Mouse (Mus musculus) limb, embryonic 11.5 days (tissue): ENCODE results near the gene Ifnl2. TPM values are rescaled to one million over a fixed set of nuclear protein-coding genes. Genes with fewer than 3 reads are reported as not detected.

Experiments used
- ATAC-seq: fragments of 200-750 bp; cut with Nextera tagmentation; 2 replicates; pipeline ENCODE4 v1.8.0; 2017; ENCODE audit warnings: low read depth; ENCODE audit not compliant: insufficient number of reproducible peaks, low FRiP score, low TSS enrichment
- DNase-seq: peaks from one replicate; pipeline ENCODE4 v3.0.0-alpha.2; 2015; ENCODE audit warnings: low spot score
- H3K27ac ChIP-seq: fragments of 300-500 bp; sonication (generic); replicated peaks from 2 replicates; pipeline ENCODE4 v1.5.1; 2014; ENCODE audit warnings: low read depth, mild to moderate bottlenecking, low read length
- H3K27me3 ChIP-seq: fragments of 300-500 bp; sonication (generic); 2 replicates; pipeline ENCODE4 v1.6.1; 2014; ENCODE audit warnings: mild to moderate bottlenecking, low read length, mixed read lengths; ENCODE audit not compliant: control insufficient read depth, insufficient read depth
- H3K36me3 ChIP-seq: fragments of 300-500 bp; sonication (generic); 2 replicates; pipeline ENCODE4 v1.6.1; 2014; ENCODE audit warnings: mild to moderate bottlenecking, low read length, moderate library complexity, mixed read lengths; ENCODE audit not compliant: control insufficient read depth, insufficient read depth
- H3K4me1 ChIP-seq: fragments of 300-500 bp; sonication (generic); 2 replicates; pipeline ENCODE4 v1.6.1; 2014; ENCODE audit warnings: low read length, mixed read lengths; ENCODE audit not compliant: control insufficient read depth, insufficient read depth
- H3K4me2 ChIP-seq: fragments of 300-500 bp; sonication (generic); 2 replicates; pipeline ENCODE4 v1.6.1; 2014; ENCODE audit warnings: low read depth, mild to moderate bottlenecking, moderate library complexity; ENCODE audit not compliant: severe bottlenecking
- H3K4me3 ChIP-seq: fragments of 300-500 bp; sonication (generic); 2 replicates; pipeline ENCODE4 v1.5.1; 2014; ENCODE audit warnings: low read depth, low read length
- H3K9ac ChIP-seq: fragments of 300-500 bp; sonication (generic); 2 replicates; pipeline ENCODE4 v1.6.1; 2014; ENCODE audit warnings: mild to moderate bottlenecking, low read length
- H3K9me3 ChIP-seq: fragments of 300-500 bp; sonication (generic); 2 replicates; pipeline ENCODE4 v1.6.1; 2016; ENCODE audit warnings: low read length; ENCODE audit not compliant: control insufficient read depth
- WGBS: fragments of 180-500 bp; shearing (Covaris S2); extraction: QIAGEN DNeasy Blood & Tissue Kit; methylation state at CpG from one replicate; pipeline ENCODE4 v1.1.7; 2014; 5-methylcytosine and 5-hydroxymethylcytosine counted together
- polyA plus RNA-seq: library from polyadenylated mRNA; unstranded; fragments of >200 nt; fragmentation: Nextera tagmentation; extraction: Ambion mirVana; gene quantifications from 2 replicates; pipeline ENCODE4 v1.2.1, GENCODE M21; 2014

The Ifnl2 gene
- polyA plus RNA-seq, 1 experiment from 2014 or later: not detected

GRCm38 (mm10) chr7:28484192-28484591 lies 26.1 kb downstream of the Ifnl2 start:
- no peak overlapping the region for H3K4me2 ChIP-seq
- H3K4me3 ChIP-seq: no peak overlapping the region
- WGBS: 24% methylated on average over 4 of the region's 4 CpGs
- no peak overlapping the region for H3K27ac ChIP-seq
- no peak for DNase-seq
- 0 out of 2 replicates have a peak, but pooled peaks cover 5% of the 10 kb centered on the region for H3K4me1 ChIP-seq
- H3K27me3 ChIP-seq: no peaks in the 10 kb centered on the region
- no peaks in the 10 kb centered on the region for H3K36me3 ChIP-seq
- no peak for ATAC-seq
- H3K9me3 ChIP-seq: no peaks in the 10 kb centered on the region
- no peak overlapping the region for H3K9ac ChIP-seq

GRCm38 (mm10) chr7:28482854-28483253 lies 27.4 kb downstream of the Ifnl2 start:
- ATAC-seq (no peak), DNase-seq (no peak)
- Histone ChIP-seq H3K4me3 (no peak overlapping the region), H3K27ac (no peak overlapping the region), H3K9ac (no peak overlapping the region), H3K4me2 (no peak overlapping the region), H3K27me3 (no peaks in the 10 kb centered on the region), H3K4me1 (0 out of 2 replicates have a peak, but pooled peaks cover 3% of the 10 kb centered on the region), H3K9me3 (no peaks in the 10 kb centered on the region), H3K36me3 (no peaks in the 10 kb centered on the region)
- 83% methylated on average over 11 of the region's 11 CpGs for WGBS

- Histone ChIP-seq H3K9me3 (no peaks in the 10 kb centered on the region), H3K4me1 (0 out of 2 replicates have a peak, but pooled peaks cover 3% of the 10 kb centered on the region), H3K27ac (no peak overlapping the region), H3K4me2 (no peak overlapping the region), H3K9ac (no peak overlapping the region), H3K36me3 (no peaks in the 10 kb centered on the region), H3K4me3 (no peak overlapping the region), H3K27me3 (no peaks in the 10 kb centered on the region)
- no peak for ATAC-seq
- 7% methylated on average over 8 of the region's 8 CpGs for WGBS
- DNase-seq: peak; percentile 48
These were observed 31.4 kb downstream of the Ifnl2 start for GRCm38 (mm10) chr7:28478854-28479253.

GRCm38 (mm10) chr7:28477363-28477762 lies 32.9 kb downstream of the Ifnl2 start:
- H3K4me3 ChIP-seq: no peak overlapping the region
- 90% methylated on average over 5 of the region's 5 CpGs for WGBS
- ATAC-seq (no peak), DNase-seq (no peak)
- H3K27ac ChIP-seq: no peak overlapping the region
- H3K9ac ChIP-seq: no peak overlapping the region
- H3K9me3 ChIP-seq: no peaks in the 10 kb centered on the region
- no peak overlapping the region for H3K4me2 ChIP-seq
- no peaks in the 10 kb centered on the region for H3K27me3 ChIP-seq
- 0 out of 2 replicates have a peak, but pooled peaks cover 3% of the 10 kb centered on the region for H3K4me1 ChIP-seq
- H3K36me3 ChIP-seq: no peaks in the 10 kb centered on the region

- Histone ChIP-seq H3K9ac (no peak overlapping the region), H3K36me3 (no peaks in the 10 kb centered on the region), H3K9me3 (no peaks in the 10 kb centered on the region), H3K27me3 (no peaks in the 10 kb centered on the region), H3K4me2 (no peak overlapping the region), H3K4me1 (0 out of 2 replicates have a peak, but pooled peaks cover 3% of the 10 kb centered on the region), H3K27ac (no peak overlapping the region), H3K4me3 (no peak overlapping the region)
- no peak for DNase-seq
- ATAC-seq: no peak
- 87% methylated on average over 6 of the region's 6 CpGs for WGBS
These were observed 34.1 kb downstream of the Ifnl2 start for GRCm38 (mm10) chr7:28476191-28476590.

- Histone ChIP-seq H3K27ac (no peak overlapping the region), H3K27me3 (no peaks in the 10 kb centered on the region; the same call in 1 of the 2 replicates), H3K9ac (peak overlapping the region; percentile 83), H3K4me1 (peaks cover 2% of the 10 kb centered on the region; the same call in 1 of the 2 replicates), H3K36me3 (no peaks in the 10 kb centered on the region; the same call in 1 of the 2 replicates), H3K4me2 (peak overlapping the region; percentile 67), H3K4me3 (peak overlapping the region; percentile 47), H3K9me3 (no peaks in the 10 kb centered on the region)
- ATAC-seq (peak; percentile 79), DNase-seq (peak; percentile 83)
- 1% methylated on average over 47 of the region's 63 CpGs for WGBS
These were observed 43.0 kb downstream of the Ifnl2 start for GRCm38 (mm10) chr7:28467213-28467751.

- ATAC-seq (0 out of 2 replicates have a peak, but pooled peaks have one; percentile 9), DNase-seq (peak; percentile 54)
- no peaks in the 10 kb centered on the region for H3K9me3 ChIP-seq
- H3K4me3 ChIP-seq: peak overlapping the region; percentile 47
- no peaks in the 10 kb centered on the region; the same call in 1 of the 2 replicates for H3K36me3 ChIP-seq
- H3K27me3 ChIP-seq: no peaks in the 10 kb centered on the region; the same call in 1 of the 2 replicates
- peaks cover 2% of the 10 kb centered on the region; the same call in 1 of the 2 replicates for H3K4me1 ChIP-seq
- no peak overlapping the region for H3K27ac ChIP-seq
- 11% methylated on average over 40 of the region's 40 CpGs for WGBS
- H3K9ac ChIP-seq: peak overlapping the region; percentile 83
- peak overlapping the region; percentile 67 for H3K4me2 ChIP-seq
These were observed 43.5 kb downstream of the Ifnl2 start for GRCm38 (mm10) chr7:28466721-28467212.

- H3K4me2 ChIP-seq: no peak overlapping the region
- H3K4me3 ChIP-seq: no peak overlapping the region
- H3K36me3 ChIP-seq: peaks cover 3% of the 10 kb centered on the region; the same call in 1 of the 2 replicates
- H3K9me3 ChIP-seq: no peaks in the 10 kb centered on the region
- no peak overlapping the region for H3K9ac ChIP-seq
- ATAC-seq (no peak), DNase-seq (peak; percentile 35)
- 65% methylated on average over 10 of the region's 10 CpGs for WGBS
- H3K27ac ChIP-seq: no peak overlapping the region
- H3K27me3 ChIP-seq: no peaks in the 10 kb centered on the region; the same call in 1 of the 2 replicates
- H3K4me1 ChIP-seq: peaks cover 2% of the 10 kb centered on the region; the same call in 1 of the 2 replicates
These were observed 45.6 kb downstream of the Ifnl2 start for GRCm38 (mm10) chr7:28464416-28465212.
